Mouse (Mus musculus): ENCODE measurements around the gene Rnf43.

The Rnf43 gene

DNA sequence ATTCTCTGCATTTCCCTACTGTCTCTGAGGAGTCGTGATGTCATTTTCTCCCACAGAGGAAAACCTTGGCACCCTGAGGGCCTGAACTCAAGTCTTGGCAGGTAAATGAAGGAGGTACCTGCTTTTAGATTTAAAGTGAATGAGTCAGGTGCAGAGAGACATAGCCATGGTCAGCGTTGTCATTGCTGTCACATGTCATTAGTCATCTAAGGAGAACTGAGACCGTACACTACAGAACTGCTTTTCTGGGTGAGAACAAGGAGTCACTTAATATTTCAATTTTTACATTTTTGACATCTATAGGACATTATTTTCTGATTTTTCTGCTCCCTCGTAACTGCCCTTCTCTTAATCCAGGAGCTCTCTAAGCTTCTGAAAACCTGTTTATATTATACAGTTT, 16.0 kb downstream of the Rnf43 start:
- no peak for DNase-seq

- no peak for DNase-seq
Observed at GRCm38 (mm10) chr11:87678976-87679375, 16.5 kb downstream of the Rnf43 start.

DNA sequence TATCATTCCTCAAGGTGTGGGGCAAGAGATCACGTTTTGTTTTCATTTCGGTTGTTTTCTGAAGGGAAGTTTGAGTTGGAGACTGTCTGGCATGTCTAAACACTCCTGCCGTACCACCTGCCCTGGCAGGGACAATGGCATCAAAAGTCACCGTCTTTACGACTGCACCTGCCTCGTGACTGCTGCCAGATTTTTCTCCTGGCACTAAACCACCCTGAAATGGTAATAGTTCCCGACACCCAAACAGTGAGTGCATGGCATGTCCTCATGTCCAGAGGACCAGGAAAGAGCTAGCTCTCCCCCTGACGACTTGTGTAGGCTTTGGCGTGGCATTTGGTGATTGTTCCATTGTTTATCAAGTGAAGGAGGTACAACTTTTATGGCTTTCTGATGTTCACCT, 18.3 kb downstream of the Rnf43 start:
- no peak for DNase-seq

- no peak for DNase-seq
Observed at GRCm38 (mm10) chr11:87682096-87682495, 19.6 kb downstream of the Rnf43 start.

DNA sequence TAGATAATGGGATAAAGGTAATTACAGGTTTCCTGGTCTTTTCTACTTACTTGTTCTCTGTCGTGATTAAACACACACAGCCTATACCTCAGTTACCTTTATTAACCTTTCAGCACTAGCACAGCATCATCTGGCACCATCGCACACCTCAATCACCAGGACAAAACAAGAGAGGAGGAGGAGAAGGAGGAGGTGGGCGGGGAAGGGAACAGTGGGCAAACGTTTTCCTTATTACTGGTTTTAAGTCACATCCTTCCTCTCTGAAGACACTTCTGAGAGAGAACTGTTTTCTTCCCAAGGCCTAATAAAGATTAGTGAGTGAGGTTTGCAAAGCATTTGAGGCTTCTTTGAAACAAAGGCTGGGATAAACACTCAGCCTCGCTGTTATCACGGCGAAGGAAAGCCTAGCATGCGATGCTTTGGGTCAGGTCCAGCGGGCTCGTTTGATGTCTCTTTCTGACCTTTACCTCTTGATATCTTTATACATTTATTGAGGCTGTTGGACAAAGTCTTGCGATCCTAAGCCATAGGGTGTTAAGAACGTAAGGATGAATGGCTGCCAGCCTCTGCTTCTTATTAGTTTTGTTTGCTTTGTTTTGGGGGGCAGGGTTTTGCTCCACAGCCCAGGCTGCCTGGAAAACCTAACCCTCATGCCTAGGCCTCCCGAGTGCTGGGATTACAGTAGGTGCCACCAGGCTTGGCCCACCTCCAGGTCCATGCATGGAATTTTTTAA, 20.5 kb downstream of the Rnf43 start:
- no peak for DNase-seq

- no peak for DNase-seq
Observed at GRCm38 (mm10) chr11:87686407-87686806, 23.9 kb downstream of the Rnf43 start.

DNA sequence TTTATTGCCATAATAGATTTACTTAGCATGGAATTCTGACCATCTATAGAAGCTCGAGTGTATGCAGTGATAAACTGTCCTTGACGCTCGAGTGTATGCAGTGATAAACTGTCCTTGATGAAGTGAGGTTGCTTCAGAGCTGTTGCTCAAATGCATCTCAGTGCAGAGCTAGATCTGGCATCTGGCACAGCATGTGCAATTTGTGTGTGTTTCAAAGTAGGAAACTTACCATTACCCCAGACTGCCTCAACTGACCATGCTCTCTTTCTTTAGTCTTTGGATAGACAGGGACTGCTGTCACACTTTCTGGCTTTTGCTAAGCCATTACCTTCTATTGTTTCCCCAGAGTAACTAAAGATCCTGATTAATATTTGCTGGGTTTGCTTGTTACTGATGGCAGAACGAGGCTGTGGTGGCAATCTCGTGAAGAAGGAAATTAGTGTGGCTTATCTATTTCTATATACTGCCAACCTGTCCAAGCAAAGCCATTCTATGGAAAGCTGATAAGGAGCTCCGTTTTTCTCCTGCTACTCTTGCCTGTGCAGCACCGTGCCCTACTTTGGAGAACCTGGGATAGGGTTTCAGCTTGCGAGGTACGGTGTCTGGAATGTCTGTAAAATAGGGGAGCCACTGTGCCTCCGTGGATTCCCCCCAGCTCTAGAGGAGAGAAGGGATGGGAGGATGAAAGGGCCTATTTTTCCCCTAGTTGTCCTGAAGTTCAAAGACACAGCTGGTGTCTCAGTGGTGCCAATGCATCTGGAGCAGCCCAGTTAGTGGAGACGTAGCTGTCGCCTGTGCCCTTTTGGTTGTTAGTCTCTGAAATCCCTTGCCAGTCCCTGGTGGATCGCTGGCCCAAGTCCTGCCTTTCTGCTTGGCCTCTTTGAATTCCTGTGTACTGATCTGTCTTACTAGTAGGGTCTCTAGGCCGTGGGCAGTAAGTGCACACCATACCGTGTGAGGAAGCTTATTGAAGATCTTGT, 25.0 kb downstream of the Rnf43 start:
- no peak for DNase-seq

DNA sequence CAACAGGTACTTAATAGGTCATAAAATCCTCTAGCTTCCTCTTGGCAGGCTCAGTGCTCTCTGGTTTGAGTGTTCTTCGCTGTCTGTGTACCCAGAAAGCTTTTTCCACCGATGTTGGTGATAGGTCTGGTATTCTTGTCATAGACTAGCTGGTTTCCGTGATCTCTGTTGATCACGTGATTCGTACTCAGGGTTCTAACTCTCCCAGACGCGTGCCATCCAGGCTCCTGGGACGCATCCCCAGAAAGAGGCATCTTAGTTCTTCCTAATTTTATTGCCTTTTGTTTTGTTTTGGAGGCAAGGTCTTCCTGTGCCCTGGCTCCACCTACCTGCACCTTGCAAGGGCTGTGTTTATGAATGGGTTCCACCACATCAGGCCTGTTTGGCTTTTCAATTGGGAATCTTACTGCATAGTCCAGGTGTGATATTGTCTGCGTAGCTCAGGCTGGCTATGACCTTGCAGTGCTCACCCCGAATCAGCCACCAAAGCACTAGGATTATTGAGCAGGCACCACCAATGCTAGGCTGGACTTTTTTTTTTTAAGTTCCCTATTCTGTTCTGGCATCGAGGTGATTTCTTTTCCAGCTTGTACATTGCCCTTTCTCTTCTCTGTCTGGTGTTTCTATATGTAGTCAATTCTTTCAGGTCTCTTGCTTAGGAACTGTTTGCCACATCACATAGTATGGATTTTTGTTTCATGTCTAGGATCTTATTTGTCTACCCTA, 26.1 kb downstream of the Rnf43 start:
- DNase-seq: no peak

DNA sequence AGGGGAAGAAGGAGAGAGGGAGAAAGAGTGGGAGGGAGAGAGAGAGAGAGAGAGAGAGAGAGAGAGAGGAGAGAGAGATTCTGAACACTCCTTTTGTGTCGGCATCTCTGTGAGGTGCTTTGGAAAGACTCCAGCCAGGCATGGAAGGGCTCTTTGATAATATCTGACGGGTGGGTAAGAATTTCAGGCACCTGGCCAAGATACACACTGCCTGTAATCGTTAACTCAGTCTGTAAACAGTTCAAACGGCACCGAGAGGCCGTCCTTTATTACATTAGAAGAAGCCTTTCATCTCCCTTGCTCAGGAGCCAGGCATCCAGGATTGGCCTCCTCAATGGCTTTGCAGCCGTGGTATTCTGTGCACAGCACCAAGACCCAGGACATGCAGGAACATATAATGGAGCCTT, 26.9 kb downstream of the Rnf43 start:
- peak; percentile 51 to 63 for DNase-seq

GRCm38 (mm10) chr11:87690054-87690740, 27.7 kb downstream of the Rnf43 start:
- no peak for DNase-seq

- no peak for DNase-seq
Observed at GRCm38 (mm10) chr11:87697131-87697682, 34.7 kb downstream of the Rnf43 start.

DNA sequence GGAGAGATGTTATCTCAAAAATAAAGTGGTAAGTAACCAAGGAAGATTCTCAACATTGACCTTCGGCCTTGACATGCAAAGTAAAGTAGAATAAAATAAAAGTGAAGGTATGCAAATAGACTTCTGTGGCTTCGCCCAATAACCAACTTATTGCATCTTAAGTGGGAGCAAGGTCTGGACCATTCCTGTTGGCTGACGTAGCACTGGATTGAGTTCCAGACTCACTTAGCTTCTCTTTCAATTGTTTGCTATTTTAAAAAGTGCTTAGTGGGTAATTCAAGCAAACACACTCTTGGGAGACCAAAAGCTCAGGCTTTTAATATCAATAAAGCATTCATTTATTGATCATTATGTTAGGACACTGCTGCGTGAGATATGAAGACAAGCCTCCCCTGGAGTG, 35.6 kb downstream of the Rnf43 start:
- DNase-seq: no peak

DNA sequence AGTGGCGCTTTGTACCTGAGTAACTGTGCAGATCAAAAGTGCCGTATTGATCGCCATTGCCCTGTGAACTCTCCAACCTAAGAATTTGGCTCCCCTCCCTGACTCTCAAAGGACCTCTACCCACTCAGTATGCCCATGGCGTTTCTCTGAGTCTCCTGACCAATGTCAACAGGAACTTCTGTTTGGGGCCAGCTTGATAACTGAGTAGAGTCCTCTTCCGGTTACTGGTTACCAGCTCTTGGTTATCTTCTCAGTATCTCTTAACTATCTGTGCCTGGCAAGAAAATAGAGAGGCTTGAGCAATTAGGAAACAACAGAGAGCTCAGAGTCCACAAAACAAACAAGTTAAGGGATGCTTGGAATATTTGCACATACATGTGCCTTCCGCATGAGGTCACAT, 38.6 kb downstream of the Rnf43 start:
- DNase-seq: no peak

DNA sequence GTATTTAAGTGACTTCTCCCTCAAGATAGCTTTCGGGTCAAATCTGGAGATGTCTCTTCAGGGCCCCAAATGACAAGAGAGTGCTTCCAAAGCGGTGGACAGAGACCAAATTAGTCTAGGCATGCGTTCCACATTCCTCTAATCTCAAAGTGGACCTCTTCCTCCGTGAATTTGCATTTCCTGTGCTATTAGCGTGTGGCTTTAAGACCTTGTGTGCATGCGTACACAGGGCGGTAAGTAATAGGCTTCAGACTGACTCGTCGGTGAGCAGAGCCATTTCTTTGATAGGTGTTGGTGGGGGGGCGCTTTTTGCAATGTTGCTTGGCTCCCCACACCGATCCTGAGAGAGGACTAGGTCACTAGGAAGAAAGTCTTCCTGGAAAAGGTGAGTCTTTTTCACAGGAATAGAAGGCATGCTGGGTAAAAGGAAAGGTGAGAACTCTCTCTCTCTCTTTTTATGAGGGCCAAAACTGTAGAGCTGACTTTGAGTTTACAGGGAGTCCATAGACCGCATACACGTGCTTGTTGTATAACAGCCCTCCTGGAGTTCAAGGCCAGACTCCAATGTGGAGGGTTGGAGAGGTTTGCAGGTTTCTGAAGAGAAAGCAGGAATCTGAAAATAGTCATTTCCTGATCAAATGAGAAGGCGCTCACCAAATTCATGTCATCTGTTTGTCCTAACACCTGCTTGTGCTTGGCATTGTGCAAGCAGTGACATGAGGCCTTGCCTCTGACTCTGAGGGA, 39.5 kb downstream of the Rnf43 start:
- no peak for DNase-seq

DNA sequence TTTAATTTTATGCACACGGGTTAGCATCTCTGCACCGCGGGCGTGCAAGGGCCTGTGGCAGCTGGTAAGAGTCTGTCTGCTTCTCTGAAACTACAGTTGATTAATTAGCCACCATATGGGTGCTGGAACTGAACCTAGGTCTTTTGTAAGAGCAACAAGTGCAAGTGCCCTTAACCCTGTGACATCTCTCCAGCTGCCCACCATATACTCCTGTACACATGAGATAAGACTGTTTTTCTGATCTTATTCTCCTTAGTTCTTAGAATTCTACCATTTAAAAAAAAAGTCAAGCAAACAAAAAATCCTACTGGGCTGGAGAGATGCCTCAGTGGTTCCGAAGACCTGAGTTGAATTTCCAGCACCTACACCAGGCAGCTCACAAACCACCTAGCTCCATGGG, 41.1 kb downstream of the Rnf43 start:
- no peak for DNase-seq

DNA sequence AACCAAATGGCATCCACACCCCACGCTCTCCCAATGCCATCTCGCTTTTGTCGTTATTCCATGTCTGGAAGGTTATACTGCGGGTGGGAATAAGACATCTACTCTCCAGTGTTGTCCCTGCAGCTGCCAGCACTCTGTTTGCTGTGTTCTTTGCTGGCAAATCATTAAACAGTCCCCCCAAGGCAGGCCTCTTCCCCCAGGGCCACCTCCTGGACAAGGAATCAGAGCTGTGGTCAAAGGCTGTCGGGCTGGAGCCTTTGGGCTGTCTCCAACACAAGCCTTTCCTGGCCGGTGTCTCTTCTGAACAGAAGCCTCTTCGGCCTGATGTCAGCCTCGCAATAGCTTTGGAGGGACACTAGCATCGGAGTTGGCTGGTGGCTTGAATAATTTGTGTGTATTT, 41.8 kb downstream of the Rnf43 start:
- peak; percentile 25 to 36 for DNase-seq

- no peak for DNase-seq
Observed at GRCm38 (mm10) chr11:87707570-87707969, 45.0 kb downstream of the Rnf43 start.

- no peak for DNase-seq
Observed at GRCm38 (mm10) chr11:87708979-87709378, 46.5 kb downstream of the Rnf43 start.

GRCm38 (mm10) chr11:87709513-87710261, 47.2 kb downstream of the Rnf43 start:
- DNase-seq: peak; percentile 24

DNA sequence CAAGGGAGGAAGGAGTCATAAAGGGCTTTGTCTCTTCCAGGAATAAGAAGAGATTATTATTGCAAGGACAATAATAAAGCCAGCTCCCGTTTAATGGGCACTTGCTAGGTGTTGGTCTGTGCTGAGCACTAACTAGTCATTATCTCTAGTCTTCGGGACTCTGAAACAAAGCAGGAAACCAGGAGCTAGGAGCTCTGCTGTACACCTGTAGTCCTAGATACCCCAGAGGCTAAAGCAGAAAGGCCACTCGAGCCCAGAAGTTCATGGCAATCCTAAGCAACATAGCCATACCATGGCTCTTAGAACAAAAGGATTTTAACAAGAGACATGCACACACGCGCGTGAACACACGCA, 47.7 kb downstream of the Rnf43 start:
- no peak for DNase-seq

DNA sequence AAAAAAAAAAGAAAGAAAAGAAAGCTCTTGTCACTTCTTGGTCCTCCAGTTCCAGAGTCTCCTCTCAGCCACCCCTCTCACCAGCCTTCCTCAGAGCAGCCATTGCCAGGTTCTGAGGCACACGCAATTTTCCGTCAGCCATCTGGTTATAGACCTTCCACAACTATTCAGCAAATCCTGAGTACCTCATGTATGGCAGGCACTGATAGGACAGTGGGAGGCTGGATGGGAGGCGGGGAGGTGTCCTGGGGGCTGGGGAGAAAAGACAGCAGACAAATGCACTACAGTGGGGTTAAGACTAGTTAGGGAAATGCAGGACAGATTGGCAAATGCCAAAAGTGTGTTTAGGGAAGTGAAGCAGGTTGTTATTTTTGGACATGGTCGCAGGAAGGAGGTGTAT, 49.7 kb downstream of the Rnf43 start:
- no peak for DNase-seq

Measured in cerebellum, postnatal 10 days (tissue).